Mouse (Mus musculus): ENCODE measurements around the gene D130043K22Rik.

D130043K22Rik gene

DNA sequence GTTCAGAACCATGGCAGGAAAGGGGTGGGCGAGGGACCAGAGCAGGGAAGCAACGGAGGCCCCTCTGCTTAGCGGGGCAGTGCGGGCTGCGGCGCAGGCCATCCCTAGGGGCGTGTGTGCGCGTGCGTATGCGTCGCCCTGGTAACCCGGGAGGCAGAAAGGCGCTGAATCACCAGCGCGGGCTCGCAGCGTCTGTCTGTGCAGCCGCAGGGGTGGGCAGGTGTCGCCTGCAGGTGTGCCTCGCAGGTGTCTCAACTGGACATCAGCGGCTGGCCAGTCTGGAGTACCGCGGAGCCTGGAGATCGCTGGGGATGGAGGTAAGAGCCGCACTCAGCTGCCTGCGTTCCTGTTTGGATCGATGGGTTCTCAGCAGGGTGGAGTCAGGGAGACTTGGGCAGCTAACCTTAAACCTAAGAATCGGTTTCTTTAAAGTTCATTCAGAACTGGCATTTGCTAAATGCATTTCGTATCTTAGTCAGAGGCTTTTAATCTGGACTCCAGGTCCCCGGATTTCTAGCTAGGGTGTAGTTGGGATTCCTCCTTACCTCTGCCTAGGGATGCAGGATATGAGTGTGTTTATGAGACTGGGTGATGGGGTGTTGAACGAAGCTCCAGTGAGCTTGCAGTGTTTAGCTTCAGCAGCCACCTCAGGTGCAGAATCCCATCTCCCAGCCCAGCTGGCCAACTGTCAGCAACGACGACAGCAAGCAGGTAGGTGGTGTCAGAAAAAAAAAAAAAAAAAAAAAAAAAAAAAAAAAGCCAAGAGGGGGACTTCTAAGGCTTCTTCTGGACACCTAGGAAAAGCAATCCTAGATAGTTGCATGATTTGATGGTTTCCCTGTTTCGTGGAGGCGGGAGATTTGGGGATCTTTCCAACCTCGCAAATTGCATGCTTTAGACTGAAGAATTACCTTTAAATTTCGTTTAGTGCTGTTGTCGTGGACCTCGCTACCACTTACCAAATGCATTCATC, at the start of gene D130043K22Rik:
TSS of gene D130043K22Rik (plus strand) at position 153 of the 973 bp plus-strand sequence.
- DNase-seq: peak; percentile 82

DNA sequence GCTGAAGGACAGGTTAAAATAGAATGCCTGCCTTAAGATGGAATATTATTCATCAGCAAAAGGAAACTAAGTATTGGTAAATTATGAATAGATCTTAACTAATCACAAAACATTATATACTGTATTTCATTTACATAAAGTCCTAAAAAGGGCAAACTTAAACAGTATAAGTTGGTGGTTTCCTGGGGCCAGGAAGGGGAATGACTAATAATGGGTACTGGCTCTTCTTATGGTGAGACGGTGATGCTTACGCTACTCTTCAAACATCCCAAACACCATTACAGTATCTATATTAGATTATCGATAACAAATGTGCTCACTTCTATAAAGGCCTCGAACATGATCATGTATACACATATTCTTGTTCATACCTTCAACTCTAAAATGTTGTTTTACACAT, 46.2 kb upstream of the D130043K22Rik start:
- no peak for DNase-seq

- no peak for DNase-seq
Observed at GRCm38 (mm10) chr13:24799378-24799777, 45.6 kb upstream of the D130043K22Rik start.

DNA sequence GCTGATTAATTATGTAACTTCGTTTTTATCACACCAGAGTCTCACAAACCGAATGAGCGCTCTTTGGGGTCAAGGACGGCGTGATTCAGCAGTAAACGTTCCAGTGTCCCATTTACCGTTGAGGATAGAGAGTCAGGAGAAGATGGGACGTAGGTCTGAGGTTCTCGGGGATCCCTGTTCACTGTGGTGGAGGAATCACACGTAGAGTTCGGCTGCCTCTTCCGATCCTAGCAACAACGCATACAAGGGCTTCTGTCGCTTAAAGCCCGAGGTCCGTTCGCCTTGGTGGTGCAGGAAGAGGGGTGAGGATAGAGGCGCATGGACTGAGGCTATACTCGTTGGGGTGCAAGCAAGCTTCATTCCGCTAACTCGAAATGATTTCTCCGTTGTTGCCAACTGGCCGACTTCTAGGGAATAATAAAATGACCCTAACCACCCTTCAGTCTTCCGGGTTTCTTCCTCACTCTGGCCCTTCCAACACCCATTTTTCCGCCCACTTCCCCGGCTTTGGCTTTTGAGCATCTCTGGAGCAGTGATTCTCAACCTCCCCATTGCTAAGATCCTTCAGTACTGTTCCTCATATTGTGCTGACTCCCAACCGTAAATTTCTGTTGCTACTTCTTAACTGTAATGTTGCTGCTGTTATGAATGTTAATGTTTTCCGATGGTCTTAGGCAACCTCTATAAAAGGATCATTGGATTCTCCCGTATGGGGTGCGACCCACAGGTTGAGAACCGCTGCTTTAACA, 44.8 kb upstream of the D130043K22Rik start:
- peak; percentile 54 for DNase-seq

- peak; percentile 98 for DNase-seq
Observed at GRCm38 (mm10) chr13:24800674-24801307, 44.1 kb upstream of the D130043K22Rik start.

GRCm38 (mm10) chr13:24801308-24801921, 43.5 kb upstream of the D130043K22Rik start, which contains the start of gene BC005537:
Gene BC005537 (plus strand): TSS chr13:24801657.
- DNase-seq: peak; percentile 76

- peak; percentile 42 for DNase-seq
Observed at GRCm38 (mm10) chr13:24802131-24802691, 42.7 kb upstream of the D130043K22Rik start.

- no peak for DNase-seq
Observed at GRCm38 (mm10) chr13:24803196-24803595, 41.7 kb upstream of the D130043K22Rik start.

GRCm38 (mm10) chr13:24806079-24806478, 38.9 kb upstream of the D130043K22Rik start:
- DNase-seq: no peak

GRCm38 (mm10) chr13:24812521-24812920, 32.4 kb upstream of the D130043K22Rik start:
- no peak for DNase-seq

GRCm38 (mm10) chr13:24814616-24815015, 30.3 kb upstream of the D130043K22Rik start:
- DNase-seq: no peak

DNA sequence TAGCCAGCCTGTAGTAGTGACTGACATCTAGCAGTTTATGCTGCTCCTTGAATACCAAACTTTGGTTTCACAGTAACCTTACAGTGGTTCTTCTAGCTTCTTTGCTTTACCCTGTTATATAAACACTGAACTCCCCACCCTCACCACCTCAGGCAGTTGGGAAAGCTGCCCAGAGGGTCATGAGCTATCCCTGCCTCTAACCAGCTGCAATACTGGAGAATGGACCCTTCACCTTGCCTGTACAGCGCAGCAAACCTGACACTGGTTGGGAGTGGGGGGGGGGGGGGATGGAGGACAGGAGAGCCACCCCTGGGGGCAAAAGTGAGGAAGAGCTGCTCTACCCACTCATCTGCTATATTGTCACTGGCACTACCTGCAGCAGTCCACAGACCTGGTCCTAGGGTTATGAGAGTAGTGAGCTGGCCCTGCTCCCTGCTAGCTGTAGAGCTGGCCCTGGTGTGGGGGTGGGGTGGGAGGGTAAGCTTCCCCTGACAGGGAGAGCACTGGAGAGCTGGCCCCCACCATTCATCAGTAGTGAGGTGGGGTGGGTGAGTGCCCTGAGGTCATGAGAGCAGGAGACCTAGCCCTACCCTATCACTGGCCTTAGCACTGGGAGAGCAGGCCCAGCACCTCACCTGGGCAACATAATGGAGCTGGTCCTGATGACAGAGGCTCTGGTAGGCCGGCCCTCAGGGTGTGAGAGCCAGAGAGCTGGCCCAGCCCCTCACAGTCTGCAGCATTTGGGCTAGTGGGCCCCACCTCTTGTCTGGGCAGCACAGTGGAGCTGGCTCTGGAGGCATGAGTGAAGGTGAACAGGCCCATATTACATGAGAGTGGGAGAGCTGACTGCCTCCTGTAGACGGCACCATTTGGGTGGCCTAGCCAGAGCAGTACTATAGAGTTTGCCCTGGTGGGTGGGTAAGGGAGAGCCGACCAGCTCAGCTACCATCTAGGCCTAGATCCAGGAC, 28.5 kb upstream of the D130043K22Rik start:
- no peak for DNase-seq

GRCm38 (mm10) chr13:24819931-24820330, 25.0 kb upstream of the D130043K22Rik start:
- DNase-seq: no peak

- no peak for DNase-seq
Observed at GRCm38 (mm10) chr13:24822663-24823343, 22.1 kb upstream of the D130043K22Rik start.

DNA sequence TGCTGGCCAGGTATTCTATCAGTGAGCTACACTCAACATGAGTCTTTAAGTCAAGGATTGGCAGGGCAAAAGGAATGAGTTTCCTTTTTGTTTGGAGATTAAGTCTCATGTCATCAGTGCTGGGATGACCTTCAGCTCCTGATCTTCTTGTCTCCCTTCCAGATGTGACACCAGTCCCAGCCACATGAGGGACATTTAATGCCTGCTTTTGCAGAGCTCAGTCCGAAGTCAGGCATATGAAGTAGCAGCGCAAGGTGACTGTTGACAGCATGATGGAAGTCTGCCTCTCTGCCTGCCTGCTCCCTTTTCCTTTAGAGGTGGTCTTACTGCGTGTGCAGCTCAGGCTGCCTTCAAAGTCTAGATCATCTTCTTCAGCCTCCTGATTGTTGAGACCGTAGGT, 20.3 kb upstream of the D130043K22Rik start:
- no peak for DNase-seq

- DNase-seq: no peak
Observed at GRCm38 (mm10) chr13:24825587-24825986, 19.3 kb upstream of the D130043K22Rik start.

DNA sequence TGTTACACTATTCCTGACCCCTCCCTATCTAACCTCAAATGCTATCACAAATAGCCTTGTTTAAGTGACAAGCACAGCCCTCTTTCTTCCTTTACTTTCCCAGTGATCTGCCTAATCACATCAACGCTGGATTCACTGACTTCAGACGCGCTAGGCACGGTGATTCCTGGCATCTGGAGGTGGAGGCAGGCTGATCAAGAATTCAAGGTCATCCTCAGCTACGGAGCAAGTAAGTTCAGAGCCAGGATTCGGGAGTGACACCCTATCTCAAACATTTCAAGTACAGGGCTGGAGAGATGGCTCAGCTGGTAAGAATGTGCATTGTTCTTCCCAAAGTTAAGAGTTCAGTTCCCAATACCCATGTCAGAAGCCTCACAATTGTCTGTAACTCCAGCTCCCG, 18.8 kb upstream of the D130043K22Rik start:
- no peak for DNase-seq

GRCm38 (mm10) chr13:24830756-24831352, 14.1 kb upstream of the D130043K22Rik start:
- peak; percentile 26 for DNase-seq

DNA sequence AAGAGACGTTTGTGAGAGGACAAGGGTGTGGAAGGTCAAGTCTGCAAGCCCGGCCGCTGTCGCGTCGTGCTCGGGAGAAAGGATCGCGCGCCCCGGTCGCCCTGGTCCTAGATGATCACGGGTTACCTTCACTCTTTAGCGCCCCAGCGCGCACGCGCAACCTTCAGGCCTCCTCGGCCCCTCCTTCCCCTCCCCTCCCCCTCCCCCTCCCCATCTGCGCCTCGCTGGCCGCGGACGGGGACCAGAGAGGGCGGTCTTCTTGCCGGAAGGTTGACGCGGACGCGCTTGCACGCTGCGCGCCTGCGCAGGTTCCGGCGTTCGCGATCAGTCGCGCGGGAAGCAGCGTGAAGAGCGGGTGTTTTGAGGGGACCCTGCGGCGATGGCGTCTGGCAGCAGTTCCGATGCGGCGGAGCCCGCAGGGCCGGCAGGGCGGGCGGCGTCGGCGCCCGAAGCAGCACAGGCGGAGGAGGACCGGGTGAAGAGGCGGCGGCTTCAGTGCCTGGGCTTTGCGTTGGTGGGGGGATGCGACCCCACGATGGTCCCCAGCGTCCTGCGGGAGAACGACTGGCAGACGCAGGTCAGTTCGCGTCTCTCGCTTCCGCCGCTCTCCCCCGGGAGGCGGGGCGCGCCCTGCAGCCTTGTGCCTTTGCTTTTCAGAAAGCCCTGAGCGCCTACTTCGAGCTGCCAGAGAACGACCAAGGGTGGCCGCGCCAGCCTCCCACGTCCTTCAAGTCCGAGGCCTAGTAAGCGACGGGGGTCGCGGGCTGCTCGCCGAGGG, 13.4 kb upstream of the D130043K22Rik start, which contains the start of the genes Acot13 and Tdp2:
TSS of gene Acot13 (minus strand) at position 188 of the 778 bp plus-strand sequence.
TSS of gene Tdp2 (plus strand) at position 327 of the 778 bp plus-strand sequence.
- DNase-seq: peak; percentile 99
